Mouse (Mus musculus): ENCODE measurements at regions not wholly inside any gene's neighbourhood (a gene's known extent, or its start where the extent isn't known, plus 50 kb on each side); places are given as distances from the start of the nearest gene placed in this dataset.

GRCm38 (mm10) chr8:103983860-103984594, 117.4 kb upstream of the Cdh5 start:
- DNase-seq = no peak

DNA sequence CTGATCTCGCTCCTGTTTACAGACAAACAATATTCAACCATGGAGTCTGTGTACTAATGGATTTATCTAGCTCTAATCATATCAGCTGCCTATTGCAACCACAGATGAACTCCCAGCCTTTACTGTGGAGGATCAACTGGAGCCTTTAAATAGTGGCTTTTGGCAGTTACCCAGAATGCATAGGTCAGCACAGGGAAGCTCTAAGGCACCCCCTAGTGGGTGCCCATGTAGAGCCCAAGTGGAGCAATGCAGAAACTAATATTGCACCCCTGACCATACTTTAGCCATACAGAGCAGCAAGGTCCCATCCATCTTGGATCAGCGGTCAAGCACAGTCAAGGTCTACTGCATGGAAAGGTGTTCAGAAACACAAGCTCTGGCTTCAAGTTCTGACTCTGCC, 115.8 kb upstream of the Cdh5 start:
- DNase-seq = no peak

DNA sequence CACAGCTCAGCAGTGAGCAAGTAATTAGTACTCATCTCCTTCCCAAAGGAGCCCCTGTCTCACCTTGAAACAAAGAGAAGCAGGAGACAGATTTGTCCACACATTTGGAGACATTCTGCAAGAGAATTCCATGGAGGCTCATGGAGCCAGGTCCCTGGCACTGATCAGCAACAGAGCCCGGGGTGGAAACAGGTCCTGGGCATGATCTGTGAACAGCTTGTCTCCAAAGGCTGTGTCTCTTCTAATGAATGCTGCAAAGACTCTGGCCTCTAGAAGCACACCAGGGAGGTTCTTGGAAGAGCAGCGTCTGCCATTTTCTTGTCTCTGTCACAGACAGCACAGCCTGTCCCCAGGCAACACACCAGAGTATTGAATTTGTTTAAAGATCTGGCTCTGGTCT, 107.5 kb upstream of the Cdh5 start:
- no peak for DNase-seq

DNA sequence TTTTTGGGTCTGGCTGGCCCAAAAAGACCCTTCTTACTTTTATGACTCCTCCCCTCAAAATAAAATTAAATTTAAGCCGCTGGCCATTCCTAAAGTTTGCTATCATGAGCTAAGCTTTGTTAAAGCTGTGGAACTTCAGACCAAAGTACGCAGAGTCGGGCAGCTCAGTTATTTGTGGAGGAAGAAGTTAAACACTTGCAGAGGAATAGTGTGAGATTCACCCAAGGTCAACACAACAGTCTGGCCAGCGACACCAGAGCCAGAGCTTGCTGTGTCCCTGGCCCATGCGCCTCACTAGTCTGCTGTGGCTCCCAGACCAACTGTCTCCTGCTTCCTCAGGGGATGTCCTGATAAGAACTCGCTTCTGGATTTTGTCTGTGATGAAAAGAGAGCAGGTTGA, 103.3 kb upstream of the Cdh5 start:
- DNase-seq = no peak

GRCm38 (mm10) chr8:104007209-104007608, 94.2 kb upstream of the Cdh5 start:
- DNase-seq = no peak

GRCm38 (mm10) chr8:104008756-104009155, 92.7 kb upstream of the Cdh5 start:
- no peak for DNase-seq

- DNase-seq = no peak
Observed at GRCm38 (mm10) chr8:104009306-104009705, 92.1 kb upstream of the Cdh5 start.

GRCm38 (mm10) chr8:104022231-104022630, 79.2 kb upstream of the Cdh5 start:
- DNase-seq = no peak

DNA sequence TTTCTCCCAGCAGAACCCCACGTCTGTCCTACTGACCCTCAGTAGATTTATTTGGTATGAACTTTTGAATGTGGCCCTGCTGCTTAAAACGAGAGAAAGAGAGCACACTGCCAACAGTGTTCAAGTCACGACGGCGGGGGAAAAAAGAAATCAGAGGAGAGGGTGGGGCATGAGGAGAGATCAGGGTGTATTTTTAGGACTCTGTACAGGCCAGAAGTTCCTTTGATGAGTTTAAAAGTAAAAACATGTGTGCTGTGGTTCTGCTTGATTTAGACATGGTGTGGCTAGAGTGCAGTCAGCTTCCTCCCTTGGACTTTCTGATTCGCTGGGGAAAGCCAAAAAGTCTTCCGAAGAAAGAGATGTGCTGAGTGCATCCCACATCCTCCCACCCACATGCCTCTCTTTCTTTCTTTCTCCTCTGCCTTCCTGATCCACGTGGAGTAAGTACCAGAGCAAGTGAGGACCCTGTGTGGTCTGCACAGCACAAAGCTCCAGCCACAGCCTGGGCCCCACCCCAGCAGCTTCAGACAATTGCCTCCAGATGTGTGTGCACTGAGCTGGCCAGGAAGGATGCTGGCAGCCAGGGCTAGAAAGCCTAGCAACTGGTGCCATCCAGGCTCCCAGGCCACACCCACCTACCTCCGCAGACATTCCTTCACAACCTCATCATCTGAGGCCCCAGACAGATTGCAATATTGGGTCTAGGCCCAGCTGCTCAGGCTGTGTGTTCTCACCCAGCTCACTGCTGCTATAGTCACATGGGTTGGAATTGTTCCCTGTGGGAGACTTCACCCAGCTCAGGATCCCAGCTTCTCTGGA, 78.5 kb upstream of the Cdh5 start:
- peak; percentile 41 for DNase-seq

GRCm38 (mm10) chr8:104027161-104027821, 74.1 kb upstream of the Cdh5 start:
- DNase-seq = peak; percentile 35

- DNase-seq = peak; percentile 86
Observed at GRCm38 (mm10) chr8:104028626-104029025, 72.8 kb upstream of the Cdh5 start.

GRCm38 (mm10) chr8:104032179-104032578, 69.2 kb upstream of the Cdh5 start:
- DNase-seq = peak; percentile 39

- DNase-seq = peak; percentile 30
Observed at GRCm38 (mm10) chr8:104033148-104033547, 68.3 kb upstream of the Cdh5 start.

DNA sequence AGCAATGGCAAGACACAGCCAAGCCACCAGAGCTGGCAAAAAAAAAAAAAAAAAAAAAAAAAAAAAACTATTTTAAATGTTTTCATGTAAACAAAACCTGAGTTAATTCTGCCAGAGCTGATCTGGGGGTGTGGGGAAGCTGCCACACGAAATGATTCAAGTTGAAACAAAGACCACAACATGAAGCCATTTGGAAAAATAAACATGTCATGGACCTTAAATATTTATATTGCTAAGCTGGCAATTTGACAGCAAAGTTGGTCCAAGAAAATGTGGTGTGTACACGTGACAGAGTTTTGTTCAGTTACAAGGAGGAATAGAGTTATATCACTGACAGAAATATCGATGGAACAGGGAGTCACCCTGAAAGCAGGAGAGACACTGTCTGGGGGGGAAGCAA, 67.1 kb upstream of the Cdh5 start:
- DNase-seq = no peak

- DNase-seq = peak; percentile 17
Observed at GRCm38 (mm10) chr8:104036580-104037477, 64.6 kb upstream of the Cdh5 start.

GRCm38 (mm10) chr8:104037611-104038010, 63.8 kb upstream of the Cdh5 start:
- DNase-seq = no peak

- no peak for DNase-seq
Observed at GRCm38 (mm10) chr8:104039526-104039925, 61.9 kb upstream of the Cdh5 start.

- no peak for DNase-seq
Observed at GRCm38 (mm10) chr8:104041522-104041921, 59.9 kb upstream of the Cdh5 start.

DNA sequence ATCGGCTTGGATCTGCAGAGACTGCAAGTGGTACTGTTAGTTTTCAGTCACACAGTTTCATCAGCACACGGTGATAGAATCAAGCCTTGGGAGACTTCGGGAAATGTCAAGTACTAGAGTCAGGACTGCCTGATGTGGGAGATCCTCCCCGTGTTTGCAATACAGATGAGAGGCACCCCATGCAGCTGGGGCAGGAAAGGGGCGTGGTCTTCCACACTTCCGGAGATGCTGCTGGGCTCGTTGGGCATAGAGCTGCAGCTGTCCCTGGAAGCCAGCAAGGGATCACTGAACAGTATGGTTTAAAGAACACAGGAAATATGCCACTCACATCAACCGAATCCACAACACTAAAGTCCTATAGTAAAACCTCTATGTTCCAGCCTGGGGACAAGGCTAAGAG, 59.0 kb upstream of the Cdh5 start:
- peak; percentile 26 for DNase-seq

- no peak for DNase-seq
Observed at GRCm38 (mm10) chr8:104048037-104048436, 53.4 kb upstream of the Cdh5 start.

GRCm38 (mm10) chr8:104049181-104049580, 52.2 kb upstream of the Cdh5 start:
- no peak for DNase-seq

- DNase-seq = peak; percentile 77
Observed at GRCm38 (mm10) chr8:104050694-104051539, 50.5 kb upstream of the Cdh5 start.
